Mouse (Mus musculus) c-Kit-negative CD71-positive TER-119-positive erythroid progenitor cells, embryonic 14.5 days (primary cell): ENCODE results near the gene Sdk2.

Source experiments
- DNase-seq: peaks from one replicate; pipeline ENCODE4 v3.0.0-alpha.2; 2013; ENCODE audit warnings: low read depth, low spot score

The Sdk2 gene

GRCm38 (mm10) chr11:114066951-114067762 is at the start of gene Sdk2:
Gene Sdk2 (minus strand): TSS chr11:114067046.
- no peak for DNase-seq

- DNase-seq: no peak
Observed at GRCm38 (mm10) chr11:114115077-114115476, 48.2 kb upstream of the Sdk2 start.

- DNase-seq: no peak
Observed at GRCm38 (mm10) chr11:114114674-114115073, 47.8 kb upstream of the Sdk2 start.

- DNase-seq: no peak
Observed at GRCm38 (mm10) chr11:114110851-114111250, 44.0 kb upstream of the Sdk2 start.

- no peak for DNase-seq
Observed at GRCm38 (mm10) chr11:114093636-114094035, 26.8 kb upstream of the Sdk2 start.

- DNase-seq: no peak
Observed at GRCm38 (mm10) chr11:114093175-114093574, 26.3 kb upstream of the Sdk2 start.

GRCm38 (mm10) chr11:114080606-114081005 is 13.8 kb upstream of the Sdk2 start:
- DNase-seq: no peak

GRCm38 (mm10) chr11:114072644-114073043 is 5.8 kb upstream of the Sdk2 start:
- DNase-seq: no peak

GRCm38 (mm10) chr11:114071998-114072397 is 5.2 kb upstream of the Sdk2 start:
- no peak for DNase-seq

GRCm38 (mm10) chr11:114070881-114071280 is 4.0 kb upstream of the Sdk2 start:
- DNase-seq: no peak

- DNase-seq: no peak
Observed at GRCm38 (mm10) chr11:114070131-114070530, 3.3 kb upstream of the Sdk2 start.

- no peak for DNase-seq
Observed at GRCm38 (mm10) chr11:114068390-114068789, 1.5 kb upstream of the Sdk2 start.

GRCm38 (mm10) chr11:114066098-114066950 is 522 bp downstream of the Sdk2 start:
- no peak for DNase-seq

GRCm38 (mm10) chr11:114065596-114065995 is 1.2 kb downstream of the Sdk2 start:
- DNase-seq: no peak

GRCm38 (mm10) chr11:114064871-114065388 is 1.9 kb downstream of the Sdk2 start:
- DNase-seq: no peak

- DNase-seq: no peak
Observed at GRCm38 (mm10) chr11:114061946-114062345, 4.9 kb downstream of the Sdk2 start.

- DNase-seq: no peak
Observed at GRCm38 (mm10) chr11:114061265-114061664, 5.6 kb downstream of the Sdk2 start.

- no peak for DNase-seq
Observed at GRCm38 (mm10) chr11:114056351-114056750, 10.5 kb downstream of the Sdk2 start.

- no peak for DNase-seq
Observed at GRCm38 (mm10) chr11:114054581-114055315, 12.1 kb downstream of the Sdk2 start.

- no peak for DNase-seq
Observed at GRCm38 (mm10) chr11:114051361-114051760, 15.5 kb downstream of the Sdk2 start.

GRCm38 (mm10) chr11:114050511-114050910 is 16.3 kb downstream of the Sdk2 start:
- no peak for DNase-seq

GRCm38 (mm10) chr11:114047887-114048331 is 18.9 kb downstream of the Sdk2 start:
- no peak for DNase-seq
